Mouse (Mus musculus): ENCODE results near the gene Slc6a15.

DNA sequence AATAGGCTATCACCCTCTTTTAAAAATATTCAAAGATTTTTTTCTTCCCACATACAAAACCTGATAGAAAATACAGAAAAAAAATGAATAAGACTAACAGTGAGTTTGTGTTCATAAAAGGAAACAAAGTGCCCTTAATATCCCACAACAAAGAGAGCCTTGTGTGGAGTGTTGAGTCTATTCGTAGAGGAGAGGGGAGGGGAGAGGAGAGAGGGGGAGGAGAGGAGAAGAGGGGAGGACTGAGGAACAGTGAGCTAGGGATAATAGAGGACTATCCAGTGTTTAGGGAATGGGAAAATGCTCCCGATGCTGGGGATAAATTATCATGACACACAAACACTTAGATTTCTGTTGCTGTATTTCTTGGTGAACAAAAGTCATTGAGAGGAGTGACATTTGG, 80.8 kb downstream of the Slc6a15 start:
- no peak for TF ChIP-seq CTCF (conservative IDR thresholded peaks at IDR 0.05; ENCODE audit: low read length)
- TF ChIP-seq POU5F1 (IDR thresholded peaks at IDR 0.05; ENCODE audit: borderline replicate concordance, low read length), result no peak
